Mouse (Mus musculus): ENCODE data around the gene Impg1.

DNA sequence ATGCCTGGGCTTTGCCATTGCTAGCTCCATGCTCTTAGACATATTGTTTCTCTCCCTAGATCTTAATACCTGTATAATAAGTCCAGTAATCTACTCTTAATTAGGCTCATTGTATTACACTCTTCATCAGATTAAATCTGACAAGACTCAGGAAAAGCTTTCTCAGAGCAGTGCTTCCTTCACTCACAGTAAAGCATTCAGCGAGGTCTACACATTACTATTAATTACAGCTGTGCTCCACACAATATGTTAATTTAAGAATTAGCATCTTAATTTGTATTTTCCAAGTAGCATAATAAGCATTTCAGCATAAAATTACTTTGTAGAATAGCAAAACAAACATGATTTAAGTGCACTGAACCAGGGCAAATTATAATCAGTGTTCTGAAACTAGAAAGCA is 192.3 kb downstream of the Impg1 start:
- TF ChIP-seq CTCF (IDR thresholded peaks at IDR 0.05; ENCODE audit: control insufficient read depth, insufficient read depth, insufficient replicate concordance, low read depth, low read length) (no peak), POLR2A (IDR thresholded peaks at IDR 0.05; ENCODE audit: control insufficient read depth, low read depth, low read length) (no peak)
